Mouse (Mus musculus) telencephalon, adult 2 months (tissue): ENCODE measurements at regions not wholly inside any gene's neighbourhood (a gene's known extent, or its start where the extent isn't known, plus 50 kb on each side); places are given as distances from the start of the nearest gene placed in this dataset.

ENCODE experiments used
- DNase-seq: peaks from one replicate; pipeline ENCODE4 v3.0.0-alpha.2; 2011; ENCODE audit warnings: low read depth, low spot score

- no peak for DNase-seq
These were observed 767.2 kb upstream of the Car8 start for GRCm38 (mm10) chr4:9005938-9006626.

GRCm38 (mm10) chr4:9003891-9004290 is 765.0 kb upstream of the Car8 start:
- no peak for DNase-seq

GRCm38 (mm10) chr4:9002380-9002779 is 763.5 kb upstream of the Car8 start:
- DNase-seq = no peak

GRCm38 (mm10) chr4:8998606-8999005 is 759.8 kb upstream of the Car8 start:
- DNase-seq = no peak

GRCm38 (mm10) chr4:8992171-8992570 is 753.3 kb upstream of the Car8 start:
- no peak for DNase-seq

GRCm38 (mm10) chr4:8990551-8990950 is 751.7 kb upstream of the Car8 start:
- no peak for DNase-seq

- DNase-seq = no peak
These were observed 750.8 kb upstream of the Car8 start for GRCm38 (mm10) chr4:8989614-8990013.

GRCm38 (mm10) chr4:8989110-8989509 is 750.3 kb upstream of the Car8 start:
- no peak for DNase-seq

GRCm38 (mm10) chr4:8988345-8988733 is 749.5 kb upstream of the Car8 start:
- DNase-seq = no peak

GRCm38 (mm10) chr4:8987544-8988344 is 748.9 kb upstream of the Car8 start:
- DNase-seq = no peak

GRCm38 (mm10) chr4:8986394-8987091 is 747.7 kb upstream of the Car8 start:
- DNase-seq = no peak

GRCm38 (mm10) chr4:8984059-8984606 is 745.3 kb upstream of the Car8 start:
- DNase-seq = no peak

- DNase-seq = no peak
These were observed 740.1 kb upstream of the Car8 start for GRCm38 (mm10) chr4:8978949-8979348.

- no peak for DNase-seq
These were observed 731.2 kb upstream of the Car8 start for GRCm38 (mm10) chr4:8969951-8970455.

GRCm38 (mm10) chr4:8968741-8969140 is 729.9 kb upstream of the Car8 start:
- DNase-seq = no peak

GRCm38 (mm10) chr4:8967986-8968385 is 729.1 kb upstream of the Car8 start:
- no peak for DNase-seq

GRCm38 (mm10) chr4:8965563-8965962 is 726.7 kb upstream of the Car8 start:
- DNase-seq = no peak

- DNase-seq = no peak
These were observed 724.2 kb upstream of the Car8 start for GRCm38 (mm10) chr4:8962959-8963572.

- DNase-seq = no peak
These were observed 723.0 kb upstream of the Car8 start for GRCm38 (mm10) chr4:8961851-8962250.

- DNase-seq = no peak
These were observed 718.9 kb upstream of the Car8 start for GRCm38 (mm10) chr4:8957771-8958170.

- no peak for DNase-seq
These were observed 718.1 kb upstream of the Car8 start for GRCm38 (mm10) chr4:8957023-8957343.
